Mouse (Mus musculus) left cerebral cortex, postnatal 10 days (tissue): ENCODE measurements around the gene Pm20d1. TPM values are rescaled to one million over a fixed set of nuclear protein-coding genes. Genes with fewer than 3 reads are reported as not detected.

ENCODE experiments used
- DNase-seq, 2 experiments: peaks; one replicate each; pipeline ENCODE4 v3.0.0; 2021 to 2022; ENCODE audit warnings: low spot score in 2 of 2, mixed read lengths in 1 of 2; ENCODE audit errors: extremely low spot score in 1 of 2
- intact Hi-C: fragments of 180-260 bp; cut with DNase I; formaldehyde crosslinking; loops from one replicate; pipeline ENCODE4 v1.15.1; 2025
- total RNA-seq, 2 experiments: library from RNA; stranded (reverse); gene quantifications; 2 replicates each; pipeline ENCODE4 v1.2.3; 2021

Gene Pm20d1
- under 1 TPM; 0.69 to 0.94 TPM for total RNA-seq

DNA sequence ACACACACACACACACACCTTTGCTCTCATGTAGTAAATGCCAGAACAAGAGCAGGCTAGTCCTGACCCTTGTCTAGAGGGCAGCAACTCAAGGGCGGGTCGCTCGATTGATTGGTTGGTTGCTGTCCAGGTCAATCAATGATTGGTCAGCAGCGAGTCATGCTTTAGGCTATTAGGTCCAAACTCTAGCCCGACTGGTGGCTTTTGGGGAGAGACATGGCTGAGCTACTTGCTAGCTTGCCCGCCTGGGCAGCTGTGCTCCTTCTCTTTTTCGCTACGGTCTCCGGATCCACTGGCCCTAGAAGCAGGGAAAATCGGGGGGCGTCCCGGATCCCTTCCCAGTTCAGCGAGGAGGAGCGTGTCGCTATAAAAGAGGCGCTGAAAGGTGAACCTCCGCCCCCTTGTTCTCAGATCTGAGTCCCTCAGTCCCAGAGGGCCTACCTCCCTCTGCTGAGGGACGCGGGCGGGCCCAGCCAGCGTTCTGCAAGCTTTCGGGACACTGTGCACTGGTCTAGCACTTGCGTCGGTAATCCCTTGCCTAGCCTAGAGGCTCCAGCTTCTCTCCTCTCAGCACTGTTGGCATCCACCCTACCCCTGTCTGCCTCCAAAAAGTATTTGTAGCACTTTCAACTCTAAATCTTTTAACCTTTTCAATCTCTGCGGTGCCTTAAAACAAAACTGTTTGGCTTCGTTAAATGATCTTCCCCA lies at the start of gene Pm20d1:
Gene Pm20d1 (plus strand): TSS at position 180 of the 708 bp plus-strand sequence.
- intact Hi-C loops: no loop called here
- DNase-seq: peak in 1 of 2 experiments; percentile 40

DNA sequence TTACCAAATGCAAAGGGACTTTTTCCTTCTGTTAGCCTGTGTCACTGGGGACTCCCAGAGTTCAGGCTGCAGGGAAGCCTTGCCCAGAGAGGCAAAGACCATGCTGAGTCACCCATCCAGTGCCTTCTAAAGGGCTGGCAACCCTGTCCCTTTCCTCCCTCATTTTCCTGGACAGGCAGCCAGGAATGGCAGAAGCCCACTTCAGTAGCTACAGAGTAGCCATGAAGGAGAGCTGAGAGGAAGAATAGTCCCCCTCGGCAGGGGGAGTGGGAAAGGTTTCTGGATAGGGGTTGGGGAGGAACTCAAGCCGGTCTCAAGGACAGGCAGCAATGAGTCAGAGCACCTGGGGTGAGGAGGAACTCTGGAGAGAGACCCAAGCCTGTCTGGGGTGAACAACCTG lies 49.4 kb upstream of the Pm20d1 start:
- intact Hi-C loops: no loop called here
- no peak for DNase-seq

- intact Hi-C loops: no loop called here
- DNase-seq: no peak
Measured at GRCm38 (mm10) chr1:131748636-131749035, 48.5 kb upstream of the Pm20d1 start.

- no peak for DNase-seq
- intact Hi-C loops: no loop called here
Measured at GRCm38 (mm10) chr1:131749706-131750545, 47.3 kb upstream of the Pm20d1 start.

DNA sequence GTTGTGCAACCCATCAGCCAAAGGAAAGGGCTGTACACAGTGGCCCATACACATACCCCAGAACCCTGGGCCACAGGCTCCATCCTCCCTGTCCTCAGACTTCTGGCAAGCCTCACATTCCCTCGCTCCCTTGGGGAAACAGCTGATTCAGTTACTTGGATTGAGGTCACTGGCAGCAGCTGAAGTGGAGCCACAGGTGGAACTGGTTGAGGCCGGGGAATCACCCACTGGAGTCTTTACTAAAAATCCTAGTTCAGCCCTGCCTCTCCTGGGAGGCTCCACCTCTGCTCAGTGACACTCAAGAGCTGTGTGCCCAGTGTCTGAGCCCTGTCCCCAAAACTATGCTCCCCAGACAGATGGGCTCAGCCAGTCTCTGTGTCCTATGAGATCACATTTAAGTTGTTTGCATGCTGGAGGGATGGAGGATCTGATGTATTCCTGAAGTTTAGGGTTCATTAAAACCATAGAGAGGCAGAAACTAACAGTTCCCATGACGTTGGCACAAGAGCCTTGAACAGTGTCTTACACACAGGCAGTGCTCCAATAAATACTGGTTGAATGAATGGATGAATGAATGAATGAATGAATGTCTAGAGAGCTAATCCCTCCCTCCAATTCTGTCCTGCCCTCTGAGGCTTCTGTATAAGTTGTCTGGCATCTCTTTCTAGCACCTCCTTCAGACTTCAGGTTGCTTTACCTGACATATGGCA lies 45.8 kb upstream of the Pm20d1 start:
- no peak for DNase-seq
- intact Hi-C loops: no loop called here

- intact Hi-C loops: no loop called here
- no peak for DNase-seq
Measured at GRCm38 (mm10) chr1:131751891-131752311, 45.3 kb upstream of the Pm20d1 start.

DNA sequence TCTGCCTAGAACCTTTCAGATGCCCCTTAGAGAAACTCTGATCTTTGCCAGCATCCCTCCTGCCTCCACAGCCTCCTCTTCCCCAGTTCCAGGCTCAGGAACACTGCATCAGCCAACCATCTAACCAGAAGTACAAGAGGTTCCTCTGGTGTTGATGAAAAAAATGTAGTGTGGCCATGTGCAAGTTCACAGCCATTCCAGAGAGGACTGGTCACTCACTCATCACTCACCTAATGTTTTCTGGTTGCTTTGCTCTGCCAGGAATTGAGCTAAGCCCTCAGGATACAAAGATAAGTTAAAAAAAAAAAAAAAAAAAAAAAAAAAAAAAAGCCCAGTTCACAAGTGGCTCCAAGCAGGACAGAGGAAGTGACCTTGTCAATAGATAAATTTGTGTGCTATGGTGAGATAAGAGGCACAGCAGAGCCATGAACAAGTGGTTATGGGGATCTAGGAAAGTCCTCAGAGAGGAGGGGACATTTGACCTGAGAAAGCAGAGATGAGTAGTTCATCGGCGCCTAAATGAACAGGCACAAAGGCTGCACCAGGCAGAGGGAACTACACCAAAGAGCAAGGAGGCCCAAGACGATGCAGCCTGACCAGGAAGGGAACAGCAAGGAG lies 42.9 kb upstream of the Pm20d1 start:
- DNase-seq: no peak
- intact Hi-C loops: no loop called here

- peak in 1 of 2 experiments; percentile 66 for DNase-seq
- intact Hi-C loops: no loop called here
Measured at GRCm38 (mm10) chr1:131754916-131755315, 42.3 kb upstream of the Pm20d1 start.

- no peak for DNase-seq
Measured at GRCm38 (mm10) chr1:131757211-131757610, 40.0 kb upstream of the Pm20d1 start.

DNA sequence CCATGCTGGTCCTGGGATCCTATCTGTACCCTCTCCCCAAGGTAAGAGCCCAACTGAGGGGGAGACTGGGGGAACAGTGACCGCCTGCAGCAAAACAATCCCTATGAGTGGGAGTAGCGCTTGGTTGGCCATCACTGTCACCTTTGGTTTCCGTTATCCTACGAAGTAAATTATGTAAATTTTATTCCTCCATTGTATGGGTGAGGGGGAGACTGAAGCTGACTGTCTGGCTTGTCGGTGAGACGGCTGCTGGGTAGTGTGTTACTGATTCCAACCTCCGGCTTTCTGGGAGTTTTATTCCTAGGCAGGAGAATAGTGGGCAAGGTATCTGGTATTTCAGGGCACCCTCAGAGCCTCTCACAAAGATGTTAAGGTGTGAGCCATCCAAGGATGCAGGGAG lies 38.4 kb upstream of the Pm20d1 start:
- no peak for DNase-seq

More at GRCm38 (mm10) chr1:131757211-131757610, 40.0 kb upstream of the Pm20d1 start:
- intact Hi-C loops: no loop called here

DNA sequence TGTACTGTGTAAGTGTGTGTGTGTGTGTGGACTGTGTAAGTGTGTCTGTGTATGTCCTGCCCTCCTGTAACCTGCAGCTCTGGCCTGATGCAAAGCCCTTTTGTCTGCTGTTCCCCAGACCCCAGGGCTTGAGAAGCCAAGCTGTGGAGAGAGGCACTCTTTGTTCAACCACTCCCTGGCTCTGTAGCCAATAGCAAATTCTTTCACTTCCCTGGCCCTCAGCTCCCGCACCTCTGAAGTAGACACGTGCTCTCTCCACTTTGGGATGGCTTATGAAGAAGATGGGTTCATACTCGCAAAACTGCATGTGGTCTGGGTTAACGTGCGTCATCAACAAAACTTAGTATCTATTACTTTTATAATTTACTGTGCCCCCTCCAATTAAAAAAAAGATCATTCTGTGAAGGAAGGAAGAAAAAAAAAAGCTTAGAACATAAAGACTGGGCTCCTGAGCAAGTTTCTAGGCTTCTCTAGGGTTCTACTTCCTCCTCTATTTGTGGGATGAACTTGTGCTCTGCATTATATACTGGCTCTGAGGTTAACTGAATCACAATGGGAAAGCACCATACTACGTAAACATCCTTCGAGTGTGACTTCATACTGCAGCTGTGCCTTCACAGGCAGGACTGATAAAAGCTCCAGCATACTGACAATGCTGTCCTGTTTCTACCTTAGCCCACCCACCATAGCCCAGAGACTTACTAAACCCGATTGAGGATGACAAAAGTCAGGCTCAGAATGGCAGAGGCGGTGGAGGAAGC lies 37.3 kb upstream of the Pm20d1 start:
- DNase-seq: no peak
- intact Hi-C loops: loop anchor here (5.0 kb wide), 1 partner anchor 213 kb away; no protein-coding TSS in a partner anchor

More for the DNA sequence above, 38.4 kb upstream of the Pm20d1 start:
- intact Hi-C loops: no loop called here

DNA sequence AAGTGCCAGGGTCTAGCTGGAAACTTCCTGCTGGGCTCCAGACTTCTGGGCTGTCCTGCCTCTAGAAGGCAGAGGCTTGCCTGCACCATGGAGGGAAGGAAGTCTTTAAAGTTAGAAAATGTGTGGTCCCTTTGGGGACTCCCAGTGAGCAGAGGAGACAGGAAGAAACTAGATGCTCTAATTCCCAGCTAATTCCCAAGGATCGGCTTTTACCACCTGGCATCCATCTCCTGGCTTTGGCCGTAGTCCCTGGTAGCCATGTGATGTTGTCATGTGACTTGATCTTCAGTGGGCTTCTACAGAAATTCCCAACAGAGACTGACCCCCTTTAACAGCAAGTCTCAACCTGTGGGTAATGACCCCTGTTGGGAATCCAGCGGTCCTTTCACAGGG lies 36.8 kb upstream of the Pm20d1 start:
- intact Hi-C loops: loop anchor here (5.0 kb wide), 1 partner anchor 213 kb away; no protein-coding TSS in a partner anchor
- DNase-seq: no peak

DNA sequence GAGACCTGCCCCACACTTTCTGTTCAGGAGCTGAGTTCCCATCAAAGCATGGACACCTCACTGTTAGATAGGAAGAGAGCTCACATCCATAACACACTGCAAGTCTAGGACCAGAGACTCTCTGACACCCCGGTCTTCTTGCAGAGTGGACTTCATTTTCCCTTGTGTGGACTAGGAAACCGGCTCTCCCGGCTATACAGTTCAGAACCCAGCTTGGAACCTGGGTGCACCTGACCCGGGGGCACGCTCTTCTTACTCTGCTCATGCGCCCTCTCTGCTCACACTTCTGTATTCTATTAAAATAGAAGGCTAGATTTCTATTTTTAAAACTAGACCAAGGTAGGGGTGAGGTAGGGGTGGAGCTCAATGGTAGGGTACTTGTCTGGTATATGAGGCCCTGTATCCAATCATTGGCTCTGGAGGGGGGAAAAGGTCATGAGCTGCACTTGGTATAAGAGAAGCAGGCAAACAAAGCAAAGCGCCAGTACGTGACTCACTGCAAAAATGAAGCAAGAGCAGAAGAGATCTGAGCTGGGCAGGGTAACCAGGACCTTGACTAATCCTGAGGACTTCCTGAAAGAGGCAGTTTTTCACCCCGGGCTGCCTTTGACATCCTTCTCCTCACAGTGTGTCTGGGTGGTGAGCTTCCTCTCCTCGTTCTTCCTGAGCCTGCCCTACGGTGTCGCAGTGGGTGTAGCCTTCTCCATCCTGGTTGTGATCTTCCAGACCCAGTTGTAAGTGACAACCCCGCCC lies 35.9 kb upstream of the Pm20d1 start:
- intact Hi-C loops: loop anchor here (5.0 kb wide), 1 partner anchor 214 kb away; no protein-coding TSS in a partner anchor
- no peak for DNase-seq

DNA sequence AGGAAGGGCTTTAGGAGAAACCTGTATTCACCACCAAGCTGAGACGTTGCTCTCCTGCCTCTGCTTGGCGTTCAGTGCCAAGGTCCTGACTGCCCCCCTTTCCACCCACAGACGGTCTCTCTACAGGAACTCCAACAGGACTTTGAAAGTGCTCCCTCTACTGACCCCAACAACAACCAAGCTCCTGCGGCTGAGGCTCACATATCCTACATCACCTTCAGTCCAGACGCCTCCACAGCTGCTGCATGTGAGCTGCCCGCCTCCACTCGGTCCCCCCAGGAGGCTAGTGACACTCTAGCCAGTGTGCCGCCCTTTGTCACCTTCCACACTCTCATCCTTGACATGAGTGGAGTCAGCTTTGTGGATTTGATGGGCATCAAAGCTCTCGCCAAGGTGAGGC lies 33.5 kb upstream of the Pm20d1 start:
- intact Hi-C loops: loop anchor here (5.0 kb wide), 1 partner anchor 216 kb away; no protein-coding TSS in a partner anchor
- no peak for DNase-seq

- no peak for DNase-seq
- intact Hi-C loops: loop anchor here (1.0 to 5.0 kb wide), 3 partner anchors 52 to 217 kb away; no protein-coding TSS in a partner anchor
Measured at GRCm38 (mm10) chr1:131764581-131765338, 32.4 kb upstream of the Pm20d1 start.

DNA sequence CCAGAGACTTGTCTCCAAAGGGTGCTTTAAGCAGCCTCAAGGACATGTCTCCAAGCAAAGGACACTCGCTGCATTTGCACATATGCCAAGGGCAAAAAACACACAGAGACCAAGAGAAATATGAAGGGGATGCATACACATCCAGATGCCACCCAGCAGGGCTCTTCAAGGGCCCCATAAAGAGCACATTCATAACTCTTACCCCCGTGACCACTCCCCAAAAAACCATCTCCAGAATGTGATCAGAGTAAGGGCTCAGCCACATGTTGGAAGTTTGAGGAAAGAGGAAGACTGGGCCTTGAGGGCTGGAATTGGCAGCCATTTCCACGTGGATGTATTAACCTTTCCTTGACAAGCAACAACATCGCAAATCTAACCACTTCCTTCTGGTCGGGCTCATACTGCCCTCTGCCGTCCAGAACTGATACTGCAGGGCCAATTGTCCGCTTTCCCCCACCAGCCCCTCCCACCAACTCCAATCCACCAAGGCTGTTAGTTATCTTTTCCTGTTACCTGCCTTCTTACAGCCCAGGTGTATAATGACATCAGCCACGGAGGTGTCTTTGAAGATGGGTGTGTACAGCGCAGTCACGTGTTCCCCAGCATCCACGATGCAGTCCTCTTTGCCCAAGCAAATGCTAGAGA lies 31.7 kb upstream of the Pm20d1 start:
- intact Hi-C loops: loop anchor here (1.0 to 5.0 kb wide), 2 partner anchors 53 to 82 kb away; no protein-coding TSS in a partner anchor

More for the DNA sequence above, 31.7 kb upstream of the Pm20d1 start:
- DNase-seq: peak; percentile 58 to 81
